Mouse (Mus musculus) kidney, adult 8-10 months (tissue): ENCODE data around the gene Ankrd34a.
A peak's percentile ranks its signal among the peaks of the same experiment; 100 is the strongest.

ENCODE experiments used
- DNase-seq, 2 experiments: peaks; one replicate each; pipeline ENCODE4 v3.0.0; 2022

The Ankrd34a gene

DNA sequence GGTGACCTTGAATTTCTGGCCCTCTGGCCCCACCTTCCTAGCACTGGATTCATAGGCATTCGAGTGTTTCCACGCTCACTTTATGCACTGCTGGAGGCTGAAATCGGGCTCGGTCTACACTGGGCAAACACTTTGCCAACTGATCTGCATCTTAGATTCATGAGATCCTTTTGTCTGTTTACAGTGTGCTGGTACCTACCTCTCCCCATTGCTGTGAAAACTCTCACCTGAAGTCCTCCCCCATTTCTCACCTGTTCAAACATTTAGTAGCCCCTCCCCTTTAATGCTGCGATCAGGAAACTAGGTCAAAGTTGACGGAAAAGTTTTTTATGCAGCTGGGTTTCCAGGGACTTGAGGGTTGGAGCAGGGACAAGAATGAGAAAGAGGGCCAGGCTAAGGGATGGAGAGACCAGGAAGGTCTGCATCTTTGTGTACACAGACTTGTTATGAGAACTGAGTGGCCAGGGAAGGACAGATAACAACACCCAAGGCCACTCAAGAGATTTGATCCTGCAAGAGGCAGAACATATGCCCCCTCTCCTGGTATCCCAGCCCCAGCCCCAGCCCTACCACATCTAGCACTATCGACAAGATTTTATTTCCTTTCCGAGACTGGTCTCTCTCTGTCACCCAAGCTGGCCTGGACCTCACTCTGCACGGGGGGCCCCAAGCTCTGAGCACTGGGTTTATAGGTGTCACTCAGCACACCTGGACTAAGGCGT is 32.4 kb upstream of the Ankrd34a start:
- no peak for DNase-seq

DNA sequence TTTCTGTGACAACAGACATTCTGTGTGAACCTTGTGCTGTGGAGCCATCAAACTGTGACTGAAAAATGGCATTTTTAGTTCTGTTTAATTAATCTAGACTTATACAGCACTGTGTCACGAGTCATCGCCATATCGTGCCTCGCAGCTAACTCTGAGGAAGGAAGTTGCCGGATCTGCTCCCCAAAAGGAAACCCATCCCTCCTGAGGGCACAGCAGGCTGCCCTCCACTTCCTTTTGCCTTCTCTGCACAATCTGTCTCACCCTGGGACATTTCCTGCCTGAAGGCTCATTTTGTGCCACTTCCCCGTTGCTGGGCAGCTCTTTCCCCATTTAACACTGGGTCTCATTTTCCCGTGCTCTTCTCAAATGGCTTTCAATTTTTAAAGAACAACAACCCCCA is 31.8 kb upstream of the Ankrd34a start:
- DNase-seq = no peak

DNA sequence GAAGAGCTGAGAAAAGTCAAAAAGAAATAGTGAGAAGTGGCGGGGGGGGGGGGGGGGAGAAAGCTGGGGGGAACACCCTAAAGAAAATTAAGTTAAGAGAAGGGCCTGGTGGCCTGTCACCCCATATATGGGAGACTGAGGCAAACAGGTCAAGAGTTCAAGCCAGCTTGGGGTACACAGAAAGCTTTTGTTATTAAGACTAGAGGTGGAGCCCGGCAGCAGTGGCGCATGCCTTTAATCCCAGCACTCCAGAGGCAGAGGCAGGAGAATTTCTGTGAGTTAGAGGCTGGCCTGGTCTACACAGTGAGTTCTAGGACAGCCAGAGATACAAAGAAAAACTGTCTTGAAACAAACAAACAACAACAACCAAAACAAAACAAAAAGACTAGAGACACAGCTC is 31.3 kb upstream of the Ankrd34a start:
- no peak for DNase-seq

- peak in 1 of 2 experiments; percentile 72 for DNase-seq
Observed at GRCm38 (mm10) chr3:96566661-96567450, 29.6 kb upstream of the Ankrd34a start.

- DNase-seq = no peak
Observed at GRCm38 (mm10) chr3:96568605-96569004, 27.8 kb upstream of the Ankrd34a start.

- DNase-seq = no peak
Observed at GRCm38 (mm10) chr3:96569506-96569905, 26.9 kb upstream of the Ankrd34a start.

DNA sequence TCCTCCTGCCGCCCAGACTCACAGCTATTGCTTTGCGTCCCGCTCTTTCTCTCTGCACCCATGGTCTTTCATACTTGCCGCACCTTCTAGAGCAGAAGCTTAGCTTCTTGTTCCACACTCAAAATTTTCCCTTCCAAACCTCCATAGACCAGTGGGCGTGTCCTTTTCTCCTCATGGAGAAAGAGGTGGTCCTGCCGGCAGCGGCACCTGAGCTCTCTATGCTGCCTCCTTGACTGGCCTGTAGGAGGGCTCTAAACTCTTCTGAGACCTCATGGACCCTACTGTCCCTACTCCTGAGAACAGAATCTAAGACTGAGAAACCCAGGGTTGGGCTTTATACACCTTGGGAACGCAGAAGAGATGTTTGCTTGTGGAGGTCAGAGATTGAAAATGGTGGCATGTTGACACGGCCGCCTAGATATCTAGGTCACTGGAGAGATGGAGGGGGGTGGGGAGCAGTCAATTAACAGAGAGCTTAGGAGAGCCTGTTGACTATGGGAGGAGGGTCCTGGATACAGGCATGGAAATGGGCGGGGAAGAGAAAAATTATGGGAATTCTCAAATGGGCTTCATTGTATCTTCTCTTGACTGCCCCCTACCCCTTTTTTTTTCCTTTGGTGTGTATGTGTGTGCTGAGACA is 26.4 kb upstream of the Ankrd34a start:
- DNase-seq = no peak

DNA sequence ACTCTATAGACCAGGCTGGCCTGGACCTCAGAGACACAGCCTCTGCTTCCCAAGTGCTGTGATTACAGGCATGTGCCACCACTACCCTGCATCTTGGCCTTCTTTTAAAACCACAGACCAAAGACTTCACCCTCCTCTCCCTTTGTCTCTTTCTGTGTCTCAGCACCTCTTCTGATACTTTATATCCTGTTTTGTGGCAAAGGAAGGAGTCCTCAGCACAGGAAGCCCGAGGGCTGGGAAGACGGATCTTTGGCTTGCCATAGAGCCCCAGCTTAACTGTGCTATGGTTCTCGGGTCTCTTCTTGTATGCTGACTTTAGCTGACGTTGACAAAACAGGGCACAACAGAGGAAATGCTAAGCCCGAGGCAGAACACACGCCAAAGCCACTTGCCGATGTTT is 25.8 kb upstream of the Ankrd34a start:
- DNase-seq = no peak

GRCm38 (mm10) chr3:96571336-96571735 is 25.1 kb upstream of the Ankrd34a start:
- DNase-seq = no peak

DNA sequence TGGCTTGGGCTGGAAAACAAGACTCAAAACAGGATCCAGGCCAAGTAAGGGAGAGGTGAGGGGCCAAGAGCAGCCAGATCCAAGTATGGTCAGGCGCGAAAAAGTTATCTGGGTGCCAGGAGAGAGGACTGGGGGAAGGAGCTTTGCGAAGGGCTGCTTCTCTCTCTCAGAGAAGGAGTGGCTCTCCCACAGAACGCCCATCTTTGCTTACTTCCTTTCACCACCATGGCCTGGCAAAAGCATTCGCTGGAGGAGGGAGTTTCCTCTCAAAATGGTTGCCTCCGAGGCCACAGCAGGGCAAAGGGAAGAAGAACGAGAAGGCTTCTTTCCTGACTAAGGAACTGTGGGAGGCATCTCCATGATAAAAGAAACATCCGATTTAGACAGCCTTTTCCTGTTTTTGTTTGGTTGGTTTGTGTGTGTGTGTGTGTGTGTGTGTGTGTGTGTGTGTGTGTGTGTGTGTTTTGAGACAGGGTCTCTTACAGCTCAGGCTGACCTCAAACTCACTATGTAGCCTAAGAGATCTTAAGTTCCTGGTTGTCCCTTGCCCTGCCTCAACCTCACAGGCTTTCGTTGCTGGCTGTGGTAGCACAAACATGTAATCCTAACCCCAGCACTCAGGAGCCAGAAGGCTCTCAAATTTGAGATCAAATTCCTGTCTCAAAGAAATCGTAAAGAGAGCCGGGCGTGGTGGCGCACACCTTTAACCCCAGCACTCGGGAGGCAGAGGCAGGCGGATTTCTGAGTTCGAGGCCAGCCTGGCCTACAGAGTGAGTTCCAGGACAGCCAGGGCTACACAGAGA is 24.3 kb upstream of the Ankrd34a start:
- peak in 1 of 2 experiments; percentile 78 for DNase-seq

GRCm38 (mm10) chr3:96573611-96574511 is 22.6 kb upstream of the Ankrd34a start:
- DNase-seq = no peak

GRCm38 (mm10) chr3:96575272-96575984 is 21.0 kb upstream of the Ankrd34a start:
- DNase-seq = peak; percentile 87 to 91

DNA sequence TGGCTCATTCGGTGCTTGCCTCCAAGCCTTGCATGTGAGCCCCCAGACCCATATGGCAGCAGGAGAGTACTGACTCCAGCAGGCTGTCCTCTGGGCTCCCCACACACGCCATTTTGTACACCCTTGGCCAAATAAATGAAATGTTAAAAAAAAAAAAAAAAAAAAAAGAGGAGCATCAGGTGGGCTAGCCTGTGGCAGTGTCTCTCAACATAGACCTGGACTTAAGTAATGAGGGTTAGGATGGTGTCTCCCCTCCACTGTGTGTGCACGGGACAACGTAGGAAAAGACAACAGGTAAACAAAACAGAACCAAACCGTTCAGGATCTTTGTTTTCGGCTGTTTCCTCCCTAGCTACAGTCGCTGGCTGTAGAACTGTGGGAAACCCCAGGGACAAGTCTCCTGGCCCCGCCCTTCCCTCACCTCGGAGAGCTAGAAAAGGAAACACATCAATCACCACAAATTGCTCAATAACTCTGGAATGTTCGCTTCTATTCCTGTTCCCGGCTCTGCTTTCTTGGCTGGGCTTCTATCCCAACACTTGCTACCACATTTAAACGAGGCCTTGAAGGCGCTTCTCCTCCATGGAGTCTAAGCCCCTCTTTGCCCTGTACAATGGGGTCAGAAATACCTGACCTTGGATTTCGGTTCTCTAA is 20.3 kb upstream of the Ankrd34a start:
- DNase-seq = peak; percentile 88 to 89

GRCm38 (mm10) chr3:96576690-96577541 is 19.5 kb upstream of the Ankrd34a start, which contains the start of gene Gm16253:
TSS of gene Gm16253 (plus strand) at chr3:96576984.
- DNase-seq = peak; percentile 89 to 94

DNA sequence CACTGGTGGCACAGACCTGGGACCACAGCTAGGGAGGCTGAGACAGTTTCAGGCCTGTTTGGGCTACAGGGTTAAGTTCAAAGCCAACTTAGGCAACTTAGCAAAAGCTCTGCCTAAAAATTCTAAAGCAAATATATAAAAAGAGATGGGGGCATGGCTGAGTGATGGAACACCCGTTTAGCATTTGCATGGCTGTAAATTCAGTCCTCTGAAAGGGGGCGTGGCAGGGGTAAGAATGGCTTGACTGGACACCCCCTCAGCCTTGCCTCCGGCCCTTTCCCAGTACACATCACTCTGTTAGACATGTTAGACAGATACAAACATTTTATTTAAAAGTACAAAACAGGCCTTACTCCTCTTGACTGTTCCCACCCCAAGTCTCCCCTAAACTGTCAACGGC is 18.9 kb upstream of the Ankrd34a start:
- no peak for DNase-seq

DNA sequence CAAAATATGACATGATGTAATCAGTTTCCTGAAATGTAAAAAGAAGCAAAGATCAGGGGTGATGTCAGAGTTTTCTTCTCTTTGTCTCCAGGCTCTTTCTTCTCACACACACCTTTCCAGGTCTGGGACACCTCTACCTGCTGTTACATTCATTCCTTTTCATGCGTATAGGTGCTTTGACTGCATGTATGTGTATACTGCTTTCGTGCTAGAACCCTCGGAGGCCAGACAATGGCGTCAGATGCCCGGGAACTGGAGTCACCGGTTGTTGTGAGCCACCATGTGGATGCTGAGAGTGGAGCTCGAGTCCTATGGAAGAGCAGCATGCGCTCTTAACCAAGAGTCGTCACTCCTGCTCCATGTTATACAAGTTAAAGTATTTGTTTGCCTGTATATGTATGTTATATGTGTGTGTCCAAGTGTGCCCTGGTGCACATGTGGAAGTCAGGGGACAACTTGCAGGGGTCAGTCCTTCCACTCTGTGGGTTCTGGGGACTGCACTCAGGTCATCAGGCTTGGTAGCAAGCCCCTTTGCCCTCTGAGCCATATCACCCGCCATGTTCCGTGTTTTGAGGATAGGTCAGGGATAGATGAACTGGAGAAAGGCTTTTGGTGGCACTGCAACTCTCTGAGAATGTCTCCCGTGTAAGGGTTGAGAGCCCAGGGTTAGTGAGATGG is 17.7 kb upstream of the Ankrd34a start:
- no peak for DNase-seq

DNA sequence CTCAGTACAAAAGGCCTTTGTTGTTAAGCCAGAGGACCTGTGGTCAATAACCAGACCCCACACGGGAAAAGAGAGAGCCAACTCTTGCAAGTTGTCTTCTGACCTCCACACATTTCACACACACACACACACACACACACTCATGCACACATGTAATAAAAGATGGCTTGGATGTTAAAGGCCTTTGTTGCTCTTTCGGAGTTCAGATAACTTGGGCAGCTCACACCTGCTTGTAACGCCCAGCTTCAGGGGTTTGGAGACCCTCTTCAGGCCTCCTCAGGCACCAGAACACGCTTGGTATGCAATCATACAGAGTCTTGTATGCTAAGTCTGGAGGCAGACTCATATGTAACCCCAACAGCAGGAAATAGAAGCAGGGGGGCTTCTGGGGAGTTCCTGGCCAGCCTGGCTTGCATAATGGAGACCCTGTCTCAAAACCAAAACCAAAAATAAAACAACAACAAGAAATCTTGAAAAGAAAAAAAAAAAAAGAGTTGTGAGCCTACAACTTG is 17.1 kb upstream of the Ankrd34a start:
- DNase-seq = no peak

DNA sequence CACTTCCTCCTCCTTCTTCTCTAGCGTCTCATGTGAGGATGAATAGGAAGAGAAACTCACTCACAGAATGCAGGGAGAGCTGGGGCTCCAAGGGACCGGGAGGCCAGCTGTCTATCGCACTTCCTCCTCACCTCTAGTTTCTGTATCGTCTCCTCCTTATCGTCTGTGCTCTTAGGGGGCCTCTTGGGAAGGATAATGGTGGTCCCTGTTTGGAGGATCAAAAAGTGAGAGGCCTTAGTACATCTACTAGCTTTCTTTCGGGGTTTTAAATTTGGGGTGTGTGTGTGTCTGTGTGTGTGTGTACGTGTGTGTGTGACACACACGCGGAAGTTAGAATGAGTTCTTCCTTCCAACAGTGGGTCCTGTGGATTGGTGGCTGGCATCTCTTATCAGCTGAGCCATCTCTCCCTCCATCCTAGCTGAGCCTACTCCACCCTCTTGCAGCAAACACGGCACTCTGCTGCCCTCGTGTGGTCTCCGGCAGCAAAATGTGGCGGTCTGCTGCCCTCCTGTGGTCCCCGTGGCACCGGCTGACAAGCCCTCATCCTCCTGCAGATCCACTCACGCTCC is 16.5 kb upstream of the Ankrd34a start:
- peak; percentile 84 to 89 for DNase-seq
